Mouse (Mus musculus): ENCODE measurements at regions not wholly inside any gene's neighbourhood (a gene's known extent, or its start where the extent isn't known, plus 50 kb on each side); places are given as distances from the start of the nearest gene placed in this dataset.
A peak's percentile ranks its signal among the peaks of the same experiment; 100 is the strongest.

- ATAC-seq (replicated peaks in 1 of 2; ENCODE audit: insufficient read depth in 1 of 2, low FRiP score in 2 of 2, low TSS enrichment in 1 of 2, low read depth in 1 of 2, poor library complexity in 2 of 2, severe bottlenecking in 2 of 2), result no peak
These were observed 351.4 kb downstream of the Phf14 start for GRCm38 (mm10) chr6:12258940-12259481.

- ATAC-seq (replicated peaks in 1 of 2; ENCODE audit: insufficient read depth in 1 of 2, low FRiP score in 2 of 2, low TSS enrichment in 1 of 2, low read depth in 1 of 2, poor library complexity in 2 of 2, severe bottlenecking in 2 of 2), result no peak
These were observed 352.0 kb downstream of the Phf14 start for GRCm38 (mm10) chr6:12259629-12260028.

GRCm38 (mm10) chr6:12260325-12261076 lies 352.9 kb downstream of the Phf14 start:
- peak; percentile 87 to 88; a peak in 3 of 4 replicates for ATAC-seq (replicated peaks in 1 of 2; ENCODE audit: insufficient read depth in 1 of 2, low FRiP score in 2 of 2, low TSS enrichment in 1 of 2, low read depth in 1 of 2, poor library complexity in 2 of 2, severe bottlenecking in 2 of 2)
